Mouse (Mus musculus) gastrocnemius, adult 8-10 months (tissue): Measurements from ENCODE around the gene Tnfsf15. TPM values are rescaled to one million over a fixed set of nuclear protein-coding genes. Genes with fewer than 3 reads are reported as not detected.

Experiments
- DNase-seq, 2 experiments: peaks; one replicate each; pipeline ENCODE4 v3.0.0; 2022; ENCODE audit warnings: low spot score in 2 of 2
- total RNA-seq, 4 experiments: library from RNA; stranded (reverse); gene quantifications; 2 replicates each; pipeline ENCODE4 v1.2.4; 2022

The Tnfsf15 gene
- total RNA-seq, 4 experiments from 2014 or later, result 0.09 TPM; not detected in 3

GRCm38 (mm10) chr4:63685253-63685525, 59.7 kb downstream of the Tnfsf15 start:
- no peak for DNase-seq

GRCm38 (mm10) chr4:63684412-63685252, 60.3 kb downstream of the Tnfsf15 start:
- DNase-seq, result no peak

DNA sequence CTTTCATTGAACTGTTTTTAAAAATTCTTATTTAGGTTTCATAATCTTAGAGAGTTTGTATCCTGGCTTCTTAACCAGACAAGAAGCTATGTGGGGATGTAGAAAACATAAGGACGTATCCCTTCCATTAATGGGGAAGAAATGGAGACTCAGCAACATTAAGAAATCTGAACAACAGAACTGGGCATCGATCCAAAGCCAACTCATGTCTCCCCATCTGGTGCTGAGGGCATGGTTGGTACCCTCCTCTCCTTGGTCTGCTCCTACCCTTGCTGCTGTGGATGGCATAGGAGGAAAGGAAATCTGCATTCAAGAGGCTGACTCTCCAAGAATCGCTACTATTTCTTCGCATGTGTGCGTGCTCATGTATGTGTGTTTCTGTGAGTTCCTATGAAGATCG, 61.2 kb downstream of the Tnfsf15 start:
- DNase-seq, result no peak

- no peak for DNase-seq
Measured at GRCm38 (mm10) chr4:63683056-63683455, 61.9 kb downstream of the Tnfsf15 start.

- no peak for DNase-seq
Measured at GRCm38 (mm10) chr4:63682441-63682840, 62.5 kb downstream of the Tnfsf15 start.

DNA sequence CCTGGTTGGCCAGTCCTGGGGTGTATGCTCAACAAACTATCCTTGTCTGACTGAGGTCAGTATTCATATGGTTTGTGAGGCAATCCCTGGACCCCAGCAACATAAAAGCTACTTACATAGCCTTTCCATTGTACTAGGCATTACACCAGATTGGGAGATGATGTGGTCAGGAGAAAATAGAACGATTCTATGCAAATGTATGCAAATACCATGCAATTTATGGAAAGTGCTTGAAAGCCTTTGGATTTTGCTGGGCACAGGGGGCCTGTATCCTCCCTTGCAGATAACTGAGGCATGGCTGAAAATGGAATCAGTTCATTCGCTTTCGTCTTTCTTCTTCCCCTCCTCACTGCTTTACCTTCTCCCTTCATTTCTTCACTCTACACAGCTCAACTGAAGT, 63.4 kb downstream of the Tnfsf15 start:
- no peak for DNase-seq

Other genes starting within 250 kb of the Tnfsf15 start
- gene Whrn, start 249.1 kb downstream of the Tnfsf15 start, total RNA-seq, result 1 to 10 TPM; 2.5 to 4.4 (median 4.0) TPM
- gene Atp6v1g1, start 200.3 kb downstream of the Tnfsf15 start, total RNA-seq, result 100 to 1,000 TPM; 268 to 323 (median 295) TPM
- gene Tmem268, start 186.3 kb downstream of the Tnfsf15 start, total RNA-seq, result 10 to 100 TPM; 18.9 to 20.8 (median 20.1) TPM
- not detected for gene Gm11213, start 139.9 kb downstream of the Tnfsf15 start, total RNA-seq
- not detected for gene Tex48, start 122.7 kb downstream of the Tnfsf15 start, total RNA-seq
- not detected for gene Gm11214, start 81.7 kb downstream of the Tnfsf15 start, total RNA-seq
- not detected for gene Tnfsf8, start 116.2 kb upstream of the Tnfsf15 start, total RNA-seq